Mouse (Mus musculus): ENCODE data around the gene Rab3gap2. TPM values are rescaled to one million over a fixed set of nuclear protein-coding genes. Genes with fewer than 3 reads are reported as not detected.
A peak's percentile ranks its signal among the peaks of the same experiment; 100 is the strongest.
"Not testable (repeated sequence)": the region's sequence is repeated elsewhere in the genome, so short reads cannot be mapped to it uniquely, and the experiment has no call there.

Gene Rab3gap2
- total RNA-seq, 2 experiments from 2014 or later, result 37.3 to 49.0 TPM

DNA sequence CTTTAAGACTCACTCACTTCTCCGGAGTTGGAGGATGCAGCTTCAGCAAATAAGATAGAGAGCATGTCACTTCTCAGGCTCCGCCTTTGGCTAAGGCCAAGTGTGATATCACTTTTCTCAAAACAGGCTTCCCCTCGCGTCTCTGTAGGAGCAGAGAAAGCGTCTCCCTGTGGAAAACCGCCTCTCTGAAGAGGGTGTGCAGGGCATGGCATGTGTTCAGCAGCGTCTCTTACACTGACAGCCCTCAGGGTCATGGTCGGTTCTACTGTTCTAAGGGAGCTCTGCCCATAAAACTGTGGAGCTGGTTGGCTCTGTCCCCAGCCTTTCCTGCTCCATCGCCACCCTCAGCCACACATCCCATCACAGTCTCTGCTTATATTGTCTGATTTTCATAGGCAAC lies 75.4 kb downstream of the Rab3gap2 start:
- no peak for ATAC-seq (replicated peaks; ENCODE audit: poor library complexity)

DNA sequence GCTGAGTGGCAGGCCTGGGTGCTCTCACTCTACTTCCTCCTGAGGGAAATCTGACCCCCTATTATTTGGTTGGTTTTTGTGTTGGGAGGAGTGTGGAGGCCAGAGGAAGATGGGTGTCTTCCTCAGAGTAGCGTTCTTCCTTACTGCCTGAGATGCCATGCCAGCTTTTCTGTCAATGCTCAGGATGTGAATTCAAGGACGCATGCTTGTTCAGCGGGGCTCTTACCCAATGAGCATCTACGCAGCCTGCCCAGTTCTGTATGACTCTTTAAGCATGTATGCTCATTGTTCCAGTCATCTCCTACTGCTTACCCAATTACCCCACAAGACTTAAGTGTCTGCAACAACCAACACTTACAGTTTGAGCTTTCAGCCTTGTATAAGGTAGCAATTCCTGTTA lies 76.7 kb downstream of the Rab3gap2 start:
- ATAC-seq (replicated peaks; ENCODE audit: poor library complexity), result no peak

DNA sequence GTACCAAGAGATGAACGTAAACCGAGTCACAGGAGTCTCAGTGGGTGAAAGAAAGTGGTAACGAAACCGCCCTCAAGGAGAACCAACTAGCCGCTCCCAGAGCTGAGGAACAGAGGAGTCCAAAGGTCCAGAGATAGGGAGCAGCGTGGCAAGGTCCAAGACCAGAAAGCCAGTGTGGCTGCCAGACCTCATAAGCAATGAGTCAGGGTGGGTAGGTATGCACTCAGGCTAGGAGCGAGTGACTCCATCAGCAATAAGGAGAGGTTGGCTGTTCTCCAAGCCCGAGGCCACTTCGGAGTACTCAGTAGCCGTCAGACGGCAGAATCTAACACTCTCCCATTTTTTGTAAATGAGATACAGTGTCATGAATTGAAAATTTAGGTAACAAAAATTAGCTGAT lies 78.9 kb downstream of the Rab3gap2 start:
- ATAC-seq (replicated peaks; ENCODE audit: poor library complexity), result no peak

DNA sequence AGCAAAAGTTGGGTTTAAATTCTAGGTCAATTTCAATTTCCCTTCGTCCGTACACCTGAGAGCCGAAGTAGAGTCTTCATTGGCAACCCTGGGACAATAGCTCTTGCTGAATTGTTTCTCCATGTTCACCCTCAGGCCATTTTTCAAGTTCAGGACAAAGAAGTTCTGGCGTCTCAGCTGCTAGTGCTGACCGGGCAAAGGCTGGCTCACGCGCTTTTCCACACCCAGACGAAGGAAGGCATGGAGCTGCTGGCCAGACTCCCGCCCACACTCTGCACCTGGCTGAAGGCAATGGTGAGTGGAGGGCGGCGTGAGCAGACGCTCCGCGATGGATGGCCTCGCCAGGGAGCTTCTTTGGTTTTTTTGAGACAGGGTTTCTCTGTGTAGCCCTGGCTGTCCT lies 79.3 kb downstream of the Rab3gap2 start:
- ATAC-seq (replicated peaks; ENCODE audit: poor library complexity), result no peak

DNA sequence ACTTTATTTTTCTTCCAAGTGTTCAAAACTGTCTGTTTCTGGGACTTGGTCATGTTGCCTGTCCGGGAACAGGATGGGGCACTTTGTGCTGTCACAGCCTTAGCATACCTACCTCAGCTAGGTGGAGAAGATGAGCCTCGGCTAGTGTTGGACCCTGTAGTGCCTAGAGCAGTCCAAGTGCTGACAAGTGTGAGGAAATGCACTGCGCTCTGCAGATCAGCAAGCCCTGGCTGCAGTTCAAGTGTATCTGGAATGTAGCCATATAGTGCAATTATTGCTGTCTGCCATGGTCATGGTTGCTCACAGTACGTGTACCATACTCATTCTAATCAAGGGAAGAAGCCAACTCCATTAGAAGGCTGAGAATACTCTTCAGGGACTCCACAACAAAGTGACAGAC lies 80.8 kb downstream of the Rab3gap2 start:
- no peak for ATAC-seq (replicated peaks; ENCODE audit: poor library complexity)

DNA sequence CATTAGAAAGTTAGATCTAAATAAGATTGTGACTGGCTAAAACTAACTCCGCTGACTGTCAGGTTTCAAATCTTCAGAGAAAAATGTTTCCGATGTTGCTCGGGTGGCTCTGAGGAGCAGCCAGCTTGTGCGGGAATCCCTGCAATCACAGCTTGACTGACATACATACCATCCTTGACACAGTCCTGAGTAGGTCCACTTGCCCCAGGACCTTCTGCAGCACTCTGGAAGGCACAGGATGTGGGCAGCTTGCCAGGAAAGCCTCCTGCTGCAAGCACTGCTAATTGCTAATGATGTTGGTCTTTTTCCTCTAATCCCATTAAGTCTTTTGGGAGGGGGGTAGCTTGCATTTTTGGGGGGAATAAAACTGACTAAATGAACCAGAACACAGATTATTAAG lies 81.3 kb downstream of the Rab3gap2 start:
- ATAC-seq (replicated peaks; ENCODE audit: poor library complexity), result no peak

DNA sequence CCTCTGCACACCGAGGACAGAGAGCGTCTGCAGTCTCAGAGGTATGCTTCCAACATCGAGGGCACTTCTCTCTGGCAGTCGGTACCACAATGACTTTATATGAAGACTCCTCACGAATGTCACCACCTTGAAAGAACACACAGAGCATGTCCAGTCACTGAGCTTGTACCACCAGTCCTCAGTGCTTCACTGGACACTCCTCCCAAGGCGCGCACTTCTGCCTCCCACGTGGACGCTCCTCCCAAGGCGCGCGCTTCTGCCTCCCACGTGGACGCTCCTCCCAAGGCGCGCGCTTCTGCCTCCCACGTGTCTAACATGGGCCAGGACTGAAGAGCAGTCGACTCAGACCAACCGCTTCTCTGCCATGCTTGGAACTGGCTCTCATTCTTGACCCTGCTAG lies 83.1 kb downstream of the Rab3gap2 start:
- no peak for ATAC-seq (replicated peaks; ENCODE audit: poor library complexity)

DNA sequence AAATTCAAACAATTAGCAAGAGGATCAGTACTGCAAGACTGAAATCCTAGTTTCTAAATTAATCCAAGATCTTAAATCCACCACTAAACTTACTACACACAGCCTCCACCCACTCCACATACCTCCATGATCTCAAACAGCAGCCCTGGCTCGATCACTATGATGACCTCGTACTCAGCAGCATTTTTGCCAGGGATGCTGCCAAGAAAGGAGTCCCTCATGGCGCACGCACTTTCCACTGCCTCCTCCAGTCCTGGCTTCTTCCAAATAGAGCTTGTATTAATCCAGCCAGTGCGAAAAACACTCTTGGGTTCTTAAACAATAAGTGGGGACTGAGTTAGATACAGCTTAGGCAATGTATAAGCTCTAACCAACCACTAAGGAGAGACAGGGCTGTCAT lies 85.3 kb downstream of the Rab3gap2 start:
- ATAC-seq (replicated peaks; ENCODE audit: poor library complexity), result no peak

DNA sequence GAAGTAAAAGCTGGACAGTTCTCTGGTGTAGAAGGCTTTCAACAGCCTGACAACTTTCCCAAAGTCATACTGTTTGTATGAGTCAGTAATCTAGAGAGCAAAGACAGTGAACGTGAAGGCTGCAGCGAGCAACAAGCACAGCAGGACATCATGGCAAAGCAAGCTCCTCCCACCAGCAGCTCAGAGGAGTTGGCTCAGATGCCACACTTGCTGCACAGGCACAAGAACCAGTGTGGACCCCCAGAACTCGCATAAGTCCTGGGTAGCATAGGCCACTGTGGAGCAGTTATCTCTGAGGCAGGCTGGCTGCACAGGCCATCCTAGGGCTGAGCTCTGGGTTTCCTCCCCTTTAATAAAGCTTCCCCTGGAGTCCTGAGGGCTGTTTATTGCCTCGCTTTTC lies 87.4 kb downstream of the Rab3gap2 start:
- 0 out of 2 replicates have a peak, but pooled peaks have one; percentile 12 for ATAC-seq (replicated peaks; ENCODE audit: poor library complexity)

DNA sequence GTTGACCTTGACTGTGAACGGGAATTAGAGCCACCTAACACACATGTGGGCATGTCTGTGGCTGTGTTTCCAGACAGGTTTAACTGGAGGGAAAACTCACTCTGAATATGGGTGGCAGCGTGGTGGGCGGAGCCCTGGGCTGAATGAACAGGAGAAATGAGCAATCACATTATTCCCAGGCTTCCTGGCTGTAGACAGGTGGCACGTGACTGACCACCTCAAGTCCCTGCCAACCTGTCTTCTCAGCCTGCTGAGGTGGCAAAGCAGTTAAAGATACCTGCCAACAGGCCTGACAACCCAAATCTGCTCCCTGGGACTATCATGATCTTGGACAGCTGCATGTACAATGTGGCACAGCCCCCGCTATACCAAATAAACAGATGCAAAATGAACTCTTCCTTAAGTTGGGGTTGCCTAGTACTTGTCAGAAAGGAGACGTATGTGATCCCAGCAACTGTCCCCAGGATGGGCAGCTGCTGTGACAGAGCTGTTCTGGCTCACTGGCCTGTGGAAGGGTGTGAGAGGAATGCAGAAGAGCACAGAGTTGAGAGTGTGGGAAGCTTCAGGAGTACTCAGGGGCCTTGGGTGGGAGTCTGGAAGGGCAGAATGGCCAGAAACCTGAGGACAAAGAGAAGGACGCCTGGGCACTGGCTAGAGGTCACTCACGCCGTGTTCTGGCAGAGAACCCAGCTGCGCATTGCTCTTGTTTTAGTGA lies 88.9 kb downstream of the Rab3gap2 start:
- no peak for ATAC-seq (replicated peaks; ENCODE audit: poor library complexity)

DNA sequence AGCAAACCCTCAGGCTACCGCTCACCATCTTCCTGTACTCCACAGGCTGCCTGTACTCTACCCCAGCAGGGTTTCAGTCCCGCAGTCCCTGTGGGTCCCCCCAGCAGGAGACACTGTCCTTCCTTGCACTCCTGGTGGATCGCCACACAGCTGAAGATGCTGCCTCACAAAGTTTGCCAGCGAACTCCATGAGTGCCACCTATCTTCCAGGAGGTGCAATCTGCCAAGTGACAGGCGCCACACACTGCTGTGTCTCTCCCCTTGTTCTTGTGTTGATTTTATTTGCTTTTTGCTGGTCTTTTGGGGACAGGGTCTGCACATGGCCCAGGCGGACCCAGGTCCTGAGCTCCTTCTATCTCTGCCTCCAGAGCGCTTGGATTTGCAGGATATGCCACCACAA lies 92.9 kb downstream of the Rab3gap2 start:
- ATAC-seq (replicated peaks; ENCODE audit: poor library complexity), result no peak

DNA sequence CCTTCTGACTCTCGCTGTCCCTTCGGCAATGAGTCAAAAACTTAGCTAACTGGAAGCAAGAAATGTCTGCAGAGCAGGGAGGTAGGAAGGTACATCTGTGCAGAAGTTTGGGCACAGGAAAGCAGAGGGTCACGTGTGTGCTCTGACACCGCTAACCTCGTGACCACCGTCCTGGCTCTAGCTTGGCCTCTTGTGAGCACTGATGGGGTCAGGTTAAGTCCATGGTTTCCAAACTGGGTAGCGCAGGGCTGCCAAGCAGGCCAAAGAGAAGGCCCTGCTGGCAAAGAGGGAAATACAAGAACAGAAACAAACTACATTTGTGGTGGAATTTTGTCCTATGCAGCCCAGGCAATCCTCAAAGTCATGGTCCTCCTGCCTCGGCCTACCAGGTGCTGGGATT lies 94.6 kb downstream of the Rab3gap2 start:
- no peak for ATAC-seq (replicated peaks; ENCODE audit: poor library complexity)

DNA sequence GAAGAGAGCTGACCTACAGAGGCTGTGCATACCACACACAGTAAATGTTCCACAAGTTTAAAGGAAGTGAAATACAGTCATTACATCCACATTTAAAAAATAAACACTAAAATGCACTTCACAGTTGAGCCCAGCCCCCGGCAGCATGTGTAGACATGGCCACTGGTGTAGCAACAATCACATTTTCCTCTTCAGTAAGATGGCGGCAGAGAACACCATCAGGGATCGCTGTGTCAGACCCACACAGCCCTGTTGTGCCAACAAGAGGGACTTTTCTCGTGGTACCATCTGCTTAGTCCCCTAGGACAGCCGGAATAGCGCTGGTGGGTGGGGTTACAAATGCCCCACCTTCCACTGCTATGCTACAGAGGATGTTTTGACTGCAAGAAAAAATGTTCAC lies 98.9 kb downstream of the Rab3gap2 start:
- ATAC-seq (replicated peaks; ENCODE audit: poor library complexity), result no peak

DNA sequence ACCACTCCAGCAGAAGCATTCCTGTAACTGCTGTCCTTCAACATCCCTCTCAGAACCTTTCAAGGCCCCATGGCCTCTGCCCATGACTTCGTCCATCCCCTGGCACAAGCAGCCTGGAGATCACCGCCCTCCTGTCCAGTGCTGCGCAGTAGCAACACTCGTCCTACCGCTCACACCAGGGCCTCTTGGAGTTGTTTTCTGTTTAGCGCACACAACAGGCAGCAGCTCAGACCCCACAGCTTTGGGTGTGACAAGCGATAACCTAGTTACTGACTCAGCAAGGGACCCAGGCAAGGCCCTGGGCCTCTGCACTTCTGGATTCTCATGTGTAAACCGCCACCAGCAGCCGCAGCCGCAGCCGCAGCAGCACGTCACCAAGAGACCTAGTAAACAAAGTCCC lies 102.9 kb downstream of the Rab3gap2 start:
- no peak for ATAC-seq (replicated peaks; ENCODE audit: poor library complexity)

DNA sequence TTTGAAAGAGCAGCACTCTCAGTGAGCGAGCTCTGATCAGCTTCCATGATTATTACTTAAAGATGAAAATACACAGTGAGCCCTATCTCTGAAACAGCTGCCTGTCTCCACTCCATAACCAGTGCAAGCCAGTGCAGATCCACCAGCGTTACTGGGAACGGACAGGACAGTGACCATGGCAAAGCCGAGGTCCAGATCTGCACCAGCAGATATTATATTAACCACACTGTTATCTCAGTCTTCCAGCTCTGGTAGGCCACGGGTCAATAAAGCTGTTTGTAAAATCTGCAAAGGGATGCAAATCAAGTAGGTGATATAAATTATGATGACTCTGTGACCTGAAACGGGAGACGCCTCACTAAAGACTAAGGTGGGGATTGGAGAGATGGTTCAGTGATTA lies 103.7 kb downstream of the Rab3gap2 start:
- ATAC-seq (replicated peaks; ENCODE audit: poor library complexity), result no peak

DNA sequence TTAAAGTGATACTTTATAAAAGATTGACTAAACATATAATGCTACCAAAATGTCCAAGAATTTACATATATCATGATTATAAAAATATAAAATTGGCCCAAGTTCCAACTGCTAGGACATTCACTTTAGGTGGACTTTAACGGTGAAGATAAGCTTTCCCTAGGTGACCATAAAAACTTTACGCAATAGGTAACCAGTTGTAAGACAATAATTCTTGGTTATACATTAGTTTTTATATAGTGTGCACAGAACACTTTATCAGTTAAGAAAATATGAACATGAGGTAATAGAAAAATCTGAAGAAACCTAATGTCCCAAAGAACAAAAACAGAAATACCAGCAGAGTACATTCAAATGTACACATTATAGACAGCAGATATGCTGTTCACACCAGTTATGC lies 104.4 kb downstream of the Rab3gap2 start:
- ATAC-seq (replicated peaks; ENCODE audit: poor library complexity), result no peak

DNA sequence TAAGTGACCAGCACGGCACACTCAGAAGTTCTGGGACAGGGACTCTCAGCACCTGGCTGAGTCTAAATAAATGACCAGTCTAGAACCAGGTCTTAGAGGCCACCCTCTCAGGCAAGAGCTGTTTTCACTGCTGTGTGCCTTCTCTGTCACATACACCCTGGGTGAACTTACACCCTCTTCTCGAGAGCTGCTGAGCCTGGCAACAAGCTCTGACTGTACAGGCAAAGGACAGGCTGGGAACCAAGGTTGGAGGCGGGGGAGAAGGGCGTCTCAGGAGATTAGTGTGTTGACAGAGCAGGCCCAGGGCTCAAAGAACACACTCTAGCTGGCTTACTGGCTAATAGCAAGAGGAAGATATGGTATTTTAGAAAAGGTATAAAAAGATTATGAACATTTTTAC lies 105.0 kb downstream of the Rab3gap2 start:
- ATAC-seq (replicated peaks; ENCODE audit: poor library complexity), result no peak

DNA sequence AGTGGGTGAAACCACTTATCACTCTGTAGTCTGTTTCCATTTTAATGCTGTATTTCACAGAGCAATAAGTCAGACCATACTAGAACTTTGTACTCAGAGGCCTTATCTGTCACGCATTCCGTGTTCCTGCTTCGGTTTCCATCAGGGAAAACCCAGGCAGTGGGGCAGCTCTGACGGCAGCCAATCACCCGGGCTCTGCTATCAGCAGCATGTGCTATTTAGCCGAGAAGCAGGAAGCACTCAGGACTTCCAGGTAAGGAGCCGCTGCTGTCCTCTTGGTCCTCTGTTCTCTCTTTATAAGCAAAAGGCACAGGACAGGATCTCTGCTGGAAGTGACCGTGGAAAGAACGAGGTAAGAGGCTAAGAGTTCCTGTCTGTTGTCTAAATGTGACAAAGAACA lies 108.0 kb downstream of the Rab3gap2 start:
- no peak for ATAC-seq (replicated peaks; ENCODE audit: poor library complexity)

DNA sequence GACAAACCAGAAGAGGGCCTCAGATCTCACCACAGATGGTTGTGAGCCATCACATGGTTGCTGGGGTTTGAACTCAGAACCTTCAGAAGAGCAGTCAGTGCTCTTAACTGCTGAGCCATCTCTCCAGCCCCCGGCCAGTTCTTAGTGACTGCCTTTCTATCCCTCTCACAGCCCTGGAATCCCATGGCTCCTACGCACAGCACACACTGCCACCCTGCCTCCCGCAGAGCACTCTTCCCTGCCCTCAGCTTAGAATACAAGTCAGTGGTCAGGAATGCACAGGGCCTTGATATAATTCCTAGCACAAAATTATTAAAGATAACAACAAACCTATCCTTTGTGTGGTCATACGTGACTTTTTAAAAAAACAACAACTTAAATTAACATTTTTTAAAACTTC lies 110.6 kb downstream of the Rab3gap2 start:
- no peak for ATAC-seq (replicated peaks; ENCODE audit: poor library complexity)

DNA sequence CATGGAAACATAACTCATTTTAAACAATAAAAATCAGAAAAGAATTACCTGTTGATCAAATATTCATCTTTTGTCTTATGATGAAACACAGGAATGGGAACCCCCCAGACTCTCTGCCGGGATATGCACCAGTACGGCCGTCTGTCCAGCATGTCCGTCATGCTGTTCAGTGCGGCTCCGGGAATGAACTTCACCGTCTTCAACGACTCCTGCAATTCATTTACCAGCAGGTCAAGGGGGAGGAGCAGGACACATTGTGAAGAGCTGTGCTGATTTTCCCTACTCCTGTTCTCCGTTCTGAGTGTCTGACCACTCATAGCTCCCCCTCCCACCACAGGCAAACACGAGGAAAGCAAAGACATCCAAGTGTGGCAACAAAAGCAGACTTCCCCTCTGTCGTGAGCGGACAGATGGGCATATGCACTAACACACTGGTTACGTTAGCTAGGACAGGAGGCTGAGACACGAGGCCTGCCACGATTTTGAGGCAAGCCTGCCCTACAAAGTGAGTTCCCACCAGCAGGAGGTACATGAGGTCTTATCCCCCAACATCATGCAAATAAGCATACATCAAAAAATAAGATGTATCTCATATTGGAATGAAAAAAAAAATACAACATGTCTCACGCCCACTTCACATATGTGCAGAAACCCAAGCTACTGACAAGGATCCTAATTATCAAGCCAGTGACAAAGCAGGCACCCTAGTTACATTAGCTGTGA lies 112.1 kb downstream of the Rab3gap2 start:
- no peak for ATAC-seq (replicated peaks; ENCODE audit: poor library complexity)

DNA sequence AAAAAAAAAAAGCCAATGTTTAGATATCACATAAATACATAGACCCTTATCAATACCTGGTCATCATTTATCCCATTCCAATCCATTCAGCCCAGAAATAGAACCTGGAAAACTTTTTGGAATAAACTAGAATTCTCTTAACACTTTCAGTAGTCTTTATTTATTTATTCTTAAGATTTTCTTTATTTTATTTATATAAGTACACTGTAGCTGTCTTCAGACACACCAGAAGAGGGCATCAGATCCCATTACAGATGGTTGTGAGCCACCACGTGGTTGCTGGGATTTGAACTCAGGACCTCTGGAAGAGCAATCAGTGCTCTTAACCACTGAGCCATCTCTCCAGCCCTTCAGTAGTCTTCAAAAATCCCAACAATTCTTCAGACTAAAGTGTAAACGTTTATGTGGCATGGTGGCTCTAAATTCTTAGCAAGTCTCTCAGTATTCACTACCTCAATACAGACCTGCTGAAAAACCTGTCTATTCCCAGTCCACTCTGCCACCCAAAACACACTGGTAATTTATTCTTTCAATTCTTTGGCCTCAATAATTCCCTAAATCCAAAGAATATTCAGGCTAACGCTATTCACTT lies 123.9 kb downstream of the Rab3gap2 start:
- ATAC-seq (replicated peaks; ENCODE audit: poor library complexity), result not testable (repeated sequence)
